Mouse (Mus musculus) heart, postnatal 4 days (tissue): ENCODE results near the gene Trappc6b. TPM values are rescaled to one million over a fixed set of nuclear protein-coding genes. Genes with fewer than 3 reads are reported as not detected.
"Not testable (repeated sequence)": the region's sequence is repeated elsewhere in the genome, so short reads cannot be mapped to it uniquely, and the experiment has no call there.

ENCODE experiments used
- DNase-seq: peaks from one replicate; pipeline ENCODE4 v3.0.0; 2021
- total RNA-seq, 2 experiments: library from RNA; stranded (reverse); gene quantifications; 2 replicates each; pipeline ENCODE4 v1.2.3; 2021

The Trappc6b gene
- total RNA-seq: 10 to 100 TPM; 56.6 to 63.5 TPM

GRCm38 (mm10) chr12:59060993-59061595, at the start of gene Trappc6b:
TSS of gene Trappc6b (minus strand) at chr12:59061472.
- DNase-seq: peak; percentile 89

DNA sequence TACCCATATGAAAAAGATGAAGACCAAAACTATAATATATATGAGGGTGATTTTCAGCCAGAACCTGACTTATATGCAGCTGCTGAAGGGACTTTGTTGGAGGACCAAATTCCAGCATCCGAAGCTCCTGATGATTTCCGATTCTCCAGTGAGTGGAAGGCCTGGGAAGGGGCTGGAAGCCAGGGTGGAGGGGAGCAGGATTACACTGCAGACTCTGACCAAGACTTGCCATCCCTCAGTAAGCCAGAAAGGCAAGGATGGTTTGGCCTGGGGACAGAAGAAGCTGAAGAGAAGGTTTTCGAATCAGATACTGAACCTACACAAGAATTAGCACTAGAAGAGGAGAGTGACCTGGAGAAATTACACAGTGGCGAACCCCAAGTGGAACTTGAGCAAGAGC, 46.7 kb upstream of the Trappc6b start:
- no peak for DNase-seq

DNA sequence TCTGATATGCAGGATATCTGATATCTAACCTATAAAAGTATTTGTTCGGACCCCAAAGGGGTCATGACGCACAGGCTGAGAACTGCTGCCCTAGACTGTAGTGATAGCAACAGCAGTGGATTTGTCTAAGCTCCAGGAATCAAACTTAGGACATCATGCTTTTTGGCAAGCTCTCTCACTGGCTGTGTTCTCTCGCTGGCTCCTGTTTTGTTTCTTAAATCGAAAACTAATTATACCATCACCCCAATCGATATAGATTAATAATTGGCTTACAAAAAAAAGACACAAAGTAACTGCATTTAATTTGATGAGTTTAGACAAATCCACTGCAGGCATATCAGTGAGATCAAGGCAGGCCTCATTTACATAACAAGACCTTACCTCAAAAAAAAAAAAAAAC, 45.2 kb upstream of the Trappc6b start:
- no peak for DNase-seq

- no peak for DNase-seq
These were observed 44.6 kb upstream of the Trappc6b start for GRCm38 (mm10) chr12:59105914-59106313.

GRCm38 (mm10) chr12:59104771-59105170, 43.5 kb upstream of the Trappc6b start:
- DNase-seq: no peak

GRCm38 (mm10) chr12:59095104-59096025, 34.1 kb upstream of the Trappc6b start, which contains the start of gene Mia2:
TSS of gene Mia2 (plus strand) at chr12:59095799.
- DNase-seq: no peak

- DNase-seq: no peak
These were observed 32.3 kb upstream of the Trappc6b start for GRCm38 (mm10) chr12:59093543-59093942.

GRCm38 (mm10) chr12:59086171-59086570, 24.9 kb upstream of the Trappc6b start:
- no peak for DNase-seq

DNA sequence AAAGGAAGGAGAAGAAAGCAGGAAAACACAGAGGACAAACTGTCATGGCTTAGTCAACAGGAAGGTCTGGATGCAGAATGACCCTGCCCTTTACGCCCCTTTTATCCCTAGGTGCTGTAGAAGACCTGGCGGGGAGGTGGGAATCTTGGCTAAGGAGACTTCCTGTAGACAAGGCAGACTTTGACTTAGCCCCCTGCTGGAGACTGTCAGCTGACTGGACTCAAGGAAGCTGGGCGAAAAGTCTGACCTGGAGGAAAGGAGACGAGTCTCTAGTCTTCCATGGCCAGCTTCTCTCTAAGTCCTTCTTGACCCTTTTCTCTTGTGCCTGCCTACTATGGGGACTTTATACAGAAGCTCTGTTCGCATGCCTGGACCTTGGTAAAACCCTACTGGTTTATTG, 23.2 kb upstream of the Trappc6b start:
- no peak for DNase-seq

- DNase-seq: no peak
These were observed 19.2 kb upstream of the Trappc6b start for GRCm38 (mm10) chr12:59080461-59080860.

- no peak for DNase-seq
These were observed 16.6 kb upstream of the Trappc6b start for GRCm38 (mm10) chr12:59077883-59078282.

- no peak for DNase-seq
These were observed 15.7 kb upstream of the Trappc6b start for GRCm38 (mm10) chr12:59076996-59077395.

GRCm38 (mm10) chr12:59074052-59074451, 12.8 kb upstream of the Trappc6b start:
- no peak for DNase-seq

DNA sequence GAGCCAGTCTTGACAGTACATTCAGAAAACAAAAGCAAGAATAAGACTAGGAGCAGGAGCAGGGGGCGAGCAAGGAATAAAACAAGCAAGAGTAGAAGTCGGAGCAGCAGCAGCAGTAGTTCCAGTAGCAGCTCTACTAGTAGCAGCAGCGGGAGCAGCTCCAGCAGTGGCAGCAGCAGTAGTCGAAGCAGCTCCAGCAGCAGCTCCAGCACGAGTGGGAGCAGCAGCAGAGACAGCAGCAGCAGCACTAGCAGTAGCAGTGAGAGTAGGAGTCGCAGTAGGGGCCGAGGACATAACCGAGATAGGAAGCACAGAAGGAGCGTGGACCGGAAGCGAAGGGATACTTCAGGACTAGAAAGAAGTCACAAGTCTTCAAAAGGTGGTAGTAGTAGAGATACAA, 11.0 kb upstream of the Trappc6b start:
- DNase-seq: no peak

DNA sequence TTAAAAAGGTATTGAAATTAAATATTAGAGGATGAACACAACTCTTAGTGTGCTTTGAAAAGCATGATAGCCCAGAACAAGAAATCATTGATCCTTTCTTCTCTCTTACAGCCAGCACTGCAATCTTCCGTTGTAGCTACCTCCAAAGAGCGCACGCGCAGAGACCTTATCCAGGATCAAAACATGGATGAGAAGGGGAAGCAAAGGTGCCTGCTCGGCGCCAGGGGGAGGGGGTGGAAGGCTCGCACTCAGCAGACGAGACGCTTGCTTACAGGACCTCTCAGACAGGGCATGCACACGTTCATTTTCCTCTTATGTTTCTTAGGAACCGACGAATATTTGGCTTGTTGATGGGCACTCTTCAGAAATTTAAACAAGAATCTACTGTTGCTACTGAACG, 7.5 kb upstream of the Trappc6b start:
- DNase-seq: no peak

GRCm38 (mm10) chr12:59067095-59067494, 5.8 kb upstream of the Trappc6b start:
- peak; percentile 56 for DNase-seq

DNA sequence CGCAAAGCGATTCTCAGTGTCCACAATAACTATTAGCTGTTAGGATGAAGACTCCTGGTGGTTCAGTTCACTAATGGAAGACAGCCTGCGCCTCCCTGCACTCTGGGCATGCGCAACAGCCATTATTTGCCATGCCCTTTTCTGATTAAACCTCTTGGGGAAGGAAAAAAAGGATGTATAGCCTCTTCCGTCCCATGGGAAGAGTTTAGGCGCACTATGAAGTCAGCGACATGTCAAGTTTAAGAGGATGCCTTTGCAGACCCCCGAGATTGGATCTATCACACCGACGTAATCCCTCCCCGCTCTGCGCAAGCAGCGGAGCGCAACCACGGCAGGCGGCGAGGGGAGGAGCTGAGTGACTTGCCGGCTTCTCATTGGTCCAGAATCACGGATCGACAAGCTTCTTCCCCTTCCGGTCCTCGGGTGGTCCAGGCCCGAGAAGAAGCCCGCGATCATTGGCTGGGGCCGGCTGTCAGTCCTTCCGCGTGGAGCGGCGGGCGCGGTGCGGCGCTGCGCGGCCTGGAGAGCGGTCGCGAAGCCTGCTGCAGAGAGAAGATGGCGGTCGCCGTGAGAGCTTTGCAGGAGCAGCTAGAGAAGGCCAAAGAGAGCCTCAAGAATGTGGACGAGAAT, 5.3 kb upstream of the Trappc6b start, which contains the start of gene Pnn:
TSS of gene Pnn (plus strand) at position 437 of the 630 bp plus-strand sequence.
- DNase-seq: peak; percentile 97

GRCm38 (mm10) chr12:59065776-59066175, 4.5 kb upstream of the Trappc6b start:
- no peak for DNase-seq

GRCm38 (mm10) chr12:59064837-59065236, 3.6 kb upstream of the Trappc6b start:
- DNase-seq: no peak

DNA sequence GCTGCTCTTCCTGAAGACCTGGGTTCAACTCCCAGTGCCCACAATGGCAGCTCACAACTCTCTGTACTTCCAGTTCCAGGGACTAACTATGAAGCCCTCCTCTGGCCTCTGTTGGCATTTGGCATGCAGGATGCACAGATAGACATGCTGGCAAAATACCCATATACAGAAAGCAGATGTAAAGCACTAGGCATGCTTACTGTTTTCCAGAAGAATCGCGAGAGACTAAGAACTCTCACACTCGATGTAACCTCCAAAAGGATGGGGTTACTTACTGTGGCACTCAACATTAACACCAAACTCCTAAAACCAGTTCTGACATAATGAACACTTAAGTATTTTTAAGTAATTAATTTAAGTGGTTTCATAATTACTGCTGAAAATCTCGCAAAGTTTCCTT, 950 bp downstream of the Trappc6b start:
- DNase-seq: no peak

DNA sequence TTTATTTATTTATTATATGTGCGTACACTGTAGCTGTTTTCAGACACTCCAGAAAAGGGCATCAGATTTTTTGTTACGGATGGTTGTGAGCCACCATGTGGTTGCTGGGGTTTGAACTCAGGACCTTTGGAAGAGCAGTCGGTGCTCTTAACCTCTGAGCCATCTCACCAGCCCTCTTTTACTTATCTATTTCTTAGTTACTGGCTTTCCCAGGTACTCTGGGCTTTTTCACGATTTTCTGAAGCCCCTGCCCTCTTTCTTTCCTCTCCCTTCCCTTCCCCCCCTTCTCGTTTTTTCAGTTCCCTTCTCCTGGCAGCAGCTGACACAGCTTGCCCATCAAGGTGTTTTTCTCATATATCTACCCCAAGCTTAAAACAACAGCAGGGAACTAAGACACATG, 3.0 kb downstream of the Trappc6b start:
- not testable (repeated sequence) for DNase-seq

GRCm38 (mm10) chr12:59056222-59056621, 5.0 kb downstream of the Trappc6b start:
- DNase-seq: no peak

DNA sequence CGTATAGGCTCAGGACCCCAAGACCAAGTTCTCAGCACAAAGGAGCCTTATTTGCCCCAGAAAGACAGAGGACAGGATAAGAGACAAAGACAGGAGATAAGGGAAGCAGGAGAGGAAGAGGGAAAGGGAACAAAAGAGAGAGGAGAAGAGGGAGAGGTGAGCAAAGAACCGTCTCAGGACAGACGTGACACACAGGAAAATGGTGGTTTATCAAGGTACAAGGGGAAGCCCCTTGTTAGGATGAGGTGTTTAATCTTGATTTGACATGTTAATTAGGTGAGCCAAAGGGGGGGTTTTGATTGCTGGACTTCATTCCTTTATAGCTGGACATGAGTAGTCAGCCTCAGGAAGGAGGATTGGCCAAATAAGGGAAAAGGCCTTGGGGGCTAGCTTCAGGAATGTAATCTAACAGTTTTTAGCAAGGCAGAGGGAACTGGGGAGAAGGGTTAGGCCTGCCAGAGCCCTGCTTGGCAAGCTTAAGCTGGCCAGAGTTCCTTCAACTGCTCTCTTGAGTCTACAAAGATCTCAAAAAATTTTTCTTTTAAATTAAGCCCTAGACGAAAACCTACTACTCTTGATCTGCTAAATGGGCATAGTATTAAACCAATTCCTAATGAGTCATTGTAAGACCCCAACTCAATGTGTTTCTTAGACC, 5.9 kb downstream of the Trappc6b start:
- DNase-seq: no peak
